Mouse (Mus musculus) kidney, postnatal 14 days (tissue): Measurements from ENCODE around the gene Sash1.
A peak's percentile ranks its signal among the peaks of the same experiment; 100 is the strongest.

ENCODE experiments used
- DNase-seq: peaks from one replicate; pipeline ENCODE4 v3.0.0; 2022; ENCODE audit warnings: mixed read lengths

Gene Sash1

GRCm38 (mm10) chr10:8898831-8899511 is 13.1 kb upstream of the Sash1 start:
- DNase-seq, result no peak

DNA sequence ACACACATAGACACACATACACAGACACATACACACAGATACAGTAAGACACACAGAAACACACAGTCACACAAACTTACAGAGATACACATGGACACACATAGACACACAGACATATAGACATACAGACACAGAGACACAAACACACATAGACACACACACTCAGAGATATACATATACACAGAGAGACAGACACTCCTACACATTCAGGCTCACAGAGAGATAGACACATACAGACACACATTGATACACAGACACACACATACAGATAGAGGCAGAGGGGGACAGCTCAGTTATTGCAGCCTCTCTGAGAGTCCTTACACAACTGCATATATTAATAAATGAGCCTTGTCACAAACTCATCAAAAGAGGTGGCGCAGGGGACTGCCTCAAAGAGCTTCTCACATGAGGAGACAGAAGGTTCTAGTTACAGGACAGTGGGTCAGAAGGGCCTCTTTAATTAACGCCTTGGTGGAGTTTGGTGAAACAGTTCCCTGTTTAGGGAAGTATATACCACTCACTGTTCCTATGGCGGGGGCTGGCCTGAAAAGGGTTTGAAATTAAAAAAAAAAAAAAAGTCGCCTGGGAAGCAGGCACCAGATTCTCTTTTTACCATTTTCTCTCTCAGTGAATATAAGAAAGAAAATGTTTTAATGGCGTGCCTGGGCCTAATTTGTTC is 12.4 kb upstream of the Sash1 start:
- DNase-seq, result no peak

- no peak for DNase-seq
These were observed 9.2 kb upstream of the Sash1 start for GRCm38 (mm10) chr10:8894965-8895515.

- DNase-seq, result no peak
These were observed 4.6 kb upstream of the Sash1 start for GRCm38 (mm10) chr10:8890511-8890910.

DNA sequence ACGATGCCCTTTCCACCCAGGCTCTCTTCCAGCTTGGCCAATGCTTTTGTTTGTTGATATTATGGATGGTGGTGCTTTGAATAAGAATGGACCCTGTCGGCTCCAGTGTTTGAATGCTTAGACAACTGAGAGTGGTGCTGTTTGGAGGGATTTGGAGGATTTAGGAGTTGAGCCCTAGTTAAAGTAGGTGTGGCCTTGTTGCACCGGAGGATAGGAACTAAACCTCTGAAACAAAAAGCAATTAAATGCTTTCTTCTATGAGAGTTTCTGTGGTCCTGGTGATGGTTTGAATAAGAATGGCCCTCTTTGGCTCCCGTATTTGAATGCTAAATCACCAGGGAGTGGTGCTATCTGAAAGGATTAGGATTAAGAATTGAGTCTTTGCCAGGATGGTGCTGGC is 3.5 kb upstream of the Sash1 start:
- DNase-seq, result no peak

- no peak for DNase-seq
These were observed 621 bp upstream of the Sash1 start for GRCm38 (mm10) chr10:8886528-8886854.

- DNase-seq, result peak; percentile 38
These were observed 669 bp downstream of the Sash1 start for GRCm38 (mm10) chr10:8885201-8885600.

DNA sequence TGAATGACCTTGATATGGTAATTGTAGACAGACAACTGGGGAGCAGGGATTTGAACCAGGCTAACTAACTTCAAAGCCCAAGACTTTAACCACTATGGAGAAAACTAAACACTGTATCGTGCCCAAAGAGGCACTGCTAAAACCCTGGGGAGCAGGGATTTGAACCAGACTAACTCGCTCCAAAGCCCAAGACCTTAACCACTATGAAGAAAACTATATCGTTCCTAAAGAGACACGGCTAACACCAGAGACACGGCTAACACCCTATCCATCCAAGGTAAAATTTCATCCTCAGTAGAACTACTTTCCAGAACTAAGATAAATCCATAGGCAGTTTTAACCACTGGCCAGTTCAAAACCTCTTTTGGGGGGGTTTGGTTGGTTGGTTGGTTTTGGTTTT is 1.3 kb downstream of the Sash1 start:
- DNase-seq, result no peak

- DNase-seq, result no peak
These were observed 2.2 kb downstream of the Sash1 start for GRCm38 (mm10) chr10:8883686-8884085.

DNA sequence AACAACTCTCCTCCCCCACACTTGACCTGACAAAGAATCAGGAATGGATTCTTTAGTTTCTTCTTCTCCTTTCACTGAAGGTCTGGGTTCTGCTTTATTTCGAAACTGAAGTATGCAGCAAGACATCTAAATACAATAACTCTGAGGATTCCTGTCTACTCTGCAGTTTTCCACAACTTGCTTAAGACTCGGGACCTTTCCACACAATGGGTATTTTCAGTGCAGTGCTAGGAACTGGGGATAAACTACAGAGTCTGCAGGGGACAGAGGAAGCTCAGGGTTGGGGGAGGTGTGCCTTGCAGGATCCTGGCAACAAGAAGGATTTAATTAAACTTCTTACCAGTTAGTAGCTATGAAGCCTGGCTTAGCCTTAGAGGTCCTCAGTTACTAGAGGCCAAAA is 4.1 kb downstream of the Sash1 start:
- DNase-seq, result no peak

GRCm38 (mm10) chr10:8880950-8881675 is 4.8 kb downstream of the Sash1 start:
- no peak for DNase-seq

GRCm38 (mm10) chr10:8878824-8879223 is 7.0 kb downstream of the Sash1 start:
- DNase-seq, result no peak

GRCm38 (mm10) chr10:8878381-8878780 is 7.5 kb downstream of the Sash1 start:
- no peak for DNase-seq

GRCm38 (mm10) chr10:8873631-8874370 is 12.1 kb downstream of the Sash1 start:
- DNase-seq, result no peak

GRCm38 (mm10) chr10:8872788-8873187 is 13.1 kb downstream of the Sash1 start:
- DNase-seq, result no peak

GRCm38 (mm10) chr10:8871935-8872334 is 13.9 kb downstream of the Sash1 start:
- no peak for DNase-seq

DNA sequence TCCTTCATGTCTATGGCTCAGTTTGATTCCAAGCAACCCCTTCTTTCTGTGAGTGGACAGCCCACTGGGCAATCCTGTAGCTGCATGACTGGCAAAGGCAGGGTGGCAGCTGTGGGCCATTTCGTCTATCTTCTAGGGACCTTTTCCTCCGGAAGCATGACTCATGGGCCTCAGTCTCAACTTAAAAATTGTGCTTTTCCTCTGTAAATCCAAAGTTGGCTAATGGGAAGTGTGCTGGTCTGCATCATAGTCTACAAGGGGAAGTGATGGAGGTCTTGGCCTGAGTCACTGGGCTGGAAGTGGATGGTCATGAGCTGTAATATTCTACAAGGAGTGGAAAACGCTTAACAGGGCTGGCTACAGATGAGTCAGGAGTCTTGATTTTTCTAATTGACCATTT is 15.5 kb downstream of the Sash1 start:
- DNase-seq, result peak; percentile 41

- DNase-seq, result peak; percentile 84
These were observed 19.7 kb downstream of the Sash1 start for GRCm38 (mm10) chr10:8866062-8866642.

DNA sequence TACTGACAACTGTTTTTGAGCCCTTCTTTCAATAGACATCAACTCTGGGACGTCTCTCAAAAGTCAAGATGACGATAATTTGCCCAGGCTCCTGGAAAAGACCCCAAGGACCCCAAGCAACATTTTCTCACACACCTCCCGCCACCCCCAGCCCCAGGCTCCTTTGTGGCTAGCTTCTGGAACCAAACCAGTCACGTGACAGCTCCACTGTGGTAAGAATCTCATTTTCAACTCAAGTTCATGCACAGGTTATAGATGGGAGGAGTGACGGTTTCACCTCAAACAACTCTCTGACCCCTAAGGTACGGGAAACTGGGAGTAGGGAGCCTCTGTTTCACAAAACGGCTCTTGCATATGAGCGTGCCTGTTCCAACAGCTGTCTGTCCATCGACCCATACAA is 25.2 kb downstream of the Sash1 start:
- DNase-seq, result no peak

- no peak for DNase-seq
These were observed 27.2 kb downstream of the Sash1 start for GRCm38 (mm10) chr10:8858718-8859117.

- DNase-seq, result no peak
These were observed 28.9 kb downstream of the Sash1 start for GRCm38 (mm10) chr10:8856942-8857341.

DNA sequence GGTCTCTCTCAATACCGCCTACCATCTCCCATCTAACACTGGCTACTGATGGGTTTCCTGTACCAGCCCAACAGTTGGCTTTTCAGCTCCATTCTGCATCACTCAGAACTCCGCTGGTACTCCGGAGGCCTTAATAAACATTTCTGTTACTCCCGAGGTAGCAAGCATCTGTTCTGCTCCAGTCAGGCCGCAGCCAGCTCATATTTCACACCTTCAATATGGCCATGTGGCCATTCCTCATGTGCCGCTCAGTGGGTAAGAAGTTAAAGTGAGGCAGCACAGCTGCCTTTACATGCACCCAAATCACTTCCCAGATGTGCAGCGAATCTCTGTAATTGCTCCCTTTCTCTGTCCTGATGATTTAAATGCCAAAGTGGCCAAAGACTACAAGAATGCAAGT is 32.5 kb downstream of the Sash1 start:
- DNase-seq, result no peak

DNA sequence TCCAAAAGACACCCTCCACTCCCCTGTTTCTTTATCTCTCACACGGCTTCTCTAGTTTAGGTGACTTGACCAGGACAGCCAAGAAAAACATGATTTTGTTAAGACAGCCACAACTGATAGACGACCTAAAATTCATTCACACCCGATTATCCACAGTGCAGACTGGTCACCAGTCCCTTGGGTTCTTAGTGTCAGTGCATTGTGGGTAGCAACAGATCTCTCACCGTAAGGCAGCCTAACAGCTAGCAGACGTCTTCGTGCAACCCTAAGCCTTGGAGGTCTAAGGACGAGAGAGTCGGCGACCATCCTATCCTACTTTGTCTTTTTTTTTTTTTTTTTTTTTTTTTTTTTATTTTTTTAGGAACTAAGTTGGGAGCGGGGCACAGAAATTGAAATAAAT is 34.2 kb downstream of the Sash1 start:
- DNase-seq, result no peak
